Mouse (Mus musculus) G1E (cell line): ENCODE results near the gene Prcc.

Experiments used
- CTCF ChIP-seq: IDR thresholded peaks from 2 replicates; pipeline ENCODE4 v1.5.1; 2012; ENCODE audit warnings: low read depth, low read length, inconsistent platforms, mixed read lengths
- GATA1 ChIP-seq: IDR thresholded peaks from 2 replicates; pipeline ENCODE4 v1.6.1; 2012; ENCODE audit warnings: borderline replicate concordance, low read length, inconsistent platforms, mixed read lengths
- POLR2AphosphoS5 ChIP-seq: IDR thresholded peaks from 2 replicates; pipeline ENCODE4 v1.6.1; 2012; ENCODE audit warnings: low read depth, low read length, inconsistent platforms; ENCODE audit not compliant: insufficient replicate concordance
- TAL1 ChIP-seq: conservative IDR thresholded peaks from 2 replicates; pipeline ENCODE4 v1.6.1; 2012; ENCODE audit warnings: low read depth, low read length, inconsistent platforms, mixed read lengths

DNA sequence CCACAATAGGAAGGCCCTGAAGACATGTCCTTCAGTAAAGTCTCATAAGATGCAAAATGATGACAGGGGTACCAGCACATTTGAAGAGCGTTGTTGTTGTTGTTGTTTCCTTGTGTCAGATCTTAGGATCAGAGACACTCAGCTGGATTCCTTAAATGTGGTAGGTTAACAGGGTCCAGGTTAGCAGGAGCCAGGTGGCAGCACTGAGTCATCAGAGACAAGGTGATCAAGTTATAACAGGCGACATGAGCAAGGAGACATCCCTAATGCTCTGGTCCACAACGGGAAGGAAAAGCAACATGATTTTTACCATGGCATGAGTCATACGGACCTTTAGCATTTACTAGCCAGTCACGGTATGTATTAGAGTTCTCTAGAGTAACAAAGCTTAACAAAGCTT is 51.9 kb downstream of the Prcc start:
- TF ChIP-seq GATA1 (no peak), POLR2AphosphoS5 (no peak), CTCF (no peak), TAL1 (no peak)
